Mouse (Mus musculus) brain, embryonic 18.5 days (tissue): Measurements from ENCODE around the gene Snx17.
A peak's percentile ranks its signal among the peaks of the same experiment; 100 is the strongest.

Source experiments
- DNase-seq: peaks from one replicate; pipeline ENCODE4 v3.0.0-alpha.2; 2012; ENCODE audit warnings: low read depth, low spot score

Snx17 gene

DNA sequence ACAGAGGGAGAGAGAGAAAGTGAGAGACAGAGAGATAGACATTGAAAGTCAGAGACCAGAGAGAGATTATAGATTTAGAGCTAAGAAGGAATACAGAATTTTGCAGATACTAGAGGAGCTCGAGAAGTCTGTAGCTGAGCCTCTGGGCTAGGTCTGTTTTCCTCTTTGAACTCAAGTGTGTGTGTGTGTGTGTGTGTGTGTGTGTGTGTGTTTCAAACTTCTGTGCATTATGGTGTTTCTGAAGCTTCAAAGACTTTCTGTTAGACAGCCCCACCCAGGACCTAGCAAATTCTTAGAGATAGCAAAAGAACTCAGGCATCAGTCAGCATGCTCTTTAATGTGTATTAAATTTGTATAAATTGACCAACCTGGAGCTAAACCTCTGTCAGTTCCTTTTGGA is 33.6 kb downstream of the Snx17 start:
- no peak for DNase-seq

DNA sequence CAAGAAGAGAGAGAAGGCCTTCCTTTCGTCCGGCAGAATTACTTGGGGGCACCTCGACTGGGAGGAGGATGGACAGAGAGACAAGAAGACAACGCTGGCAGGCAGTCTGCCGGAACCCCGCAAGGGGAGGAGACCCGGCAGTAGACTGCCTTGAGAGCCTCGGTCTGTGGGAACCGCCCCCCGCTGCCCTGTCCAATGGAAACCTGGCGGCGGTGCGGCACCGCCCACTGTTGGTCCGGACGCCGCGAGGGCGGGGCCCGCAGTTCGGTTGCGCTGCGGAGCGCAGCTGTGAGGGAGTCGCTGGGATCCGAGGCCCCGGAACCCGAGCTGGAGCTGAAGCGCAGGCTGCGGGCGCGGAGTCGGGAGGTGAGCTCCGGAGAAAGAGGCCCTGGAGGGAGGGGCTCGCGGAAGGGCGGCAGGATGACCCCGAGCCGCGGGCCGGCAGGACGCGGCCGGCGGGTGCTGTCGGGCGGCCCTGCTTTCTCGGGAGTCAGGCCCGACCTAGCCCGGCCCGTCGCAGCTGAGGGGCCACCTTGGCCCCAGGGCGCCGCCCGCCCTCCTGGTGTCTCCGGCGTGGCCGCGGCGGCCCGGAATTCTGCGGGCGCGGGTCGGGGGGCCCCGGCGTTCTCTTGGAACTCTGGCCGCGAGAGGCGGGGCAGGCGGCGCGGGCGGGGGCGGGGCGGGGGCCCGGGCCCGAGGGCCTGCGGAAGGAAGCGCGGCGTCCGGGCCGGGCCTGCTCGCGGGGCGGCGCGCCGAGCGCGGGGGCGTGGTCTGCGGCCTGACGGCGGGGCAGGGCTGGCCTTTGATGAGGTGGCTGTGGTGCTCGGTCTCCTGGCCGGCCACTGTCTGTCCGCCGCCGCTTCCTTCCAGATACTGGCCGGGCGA is 47.9 kb downstream of the Snx17 start, which contains the start of the genes Nrbp1 and Gm9970:
TSS of gene Nrbp1 (plus strand) at position 228 of the 885 bp plus-strand sequence.
TSS of gene Gm9970 (minus strand) at position 596 of the 885 bp plus-strand sequence.
- peak; percentile 90 for DNase-seq

DNA sequence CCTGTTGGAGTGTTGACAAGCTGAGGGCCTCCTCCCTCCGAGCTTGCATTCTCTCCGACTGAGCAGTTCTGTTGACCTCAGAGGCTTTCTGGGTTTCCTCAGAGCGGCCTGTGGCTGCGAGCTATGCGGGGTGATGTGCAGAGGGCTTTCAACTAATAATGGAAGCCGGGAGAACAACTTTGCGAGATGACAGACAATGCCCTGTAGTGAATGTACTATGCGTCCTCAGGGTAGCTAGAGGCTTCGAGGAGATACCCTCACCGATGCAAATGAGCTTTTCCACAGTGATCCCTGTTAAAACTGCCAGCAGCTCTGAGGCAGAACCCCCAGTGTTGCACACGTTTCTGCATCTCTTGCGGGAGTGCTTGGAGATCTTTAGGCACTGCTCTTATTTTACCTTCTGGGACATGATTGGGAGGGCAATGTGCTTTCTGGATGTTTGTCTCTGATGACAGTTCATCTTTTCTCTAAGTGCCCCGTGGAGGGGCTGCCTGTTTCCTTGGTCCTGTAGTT is 48.6 kb downstream of the Snx17 start:
- DNase-seq = no peak

DNA sequence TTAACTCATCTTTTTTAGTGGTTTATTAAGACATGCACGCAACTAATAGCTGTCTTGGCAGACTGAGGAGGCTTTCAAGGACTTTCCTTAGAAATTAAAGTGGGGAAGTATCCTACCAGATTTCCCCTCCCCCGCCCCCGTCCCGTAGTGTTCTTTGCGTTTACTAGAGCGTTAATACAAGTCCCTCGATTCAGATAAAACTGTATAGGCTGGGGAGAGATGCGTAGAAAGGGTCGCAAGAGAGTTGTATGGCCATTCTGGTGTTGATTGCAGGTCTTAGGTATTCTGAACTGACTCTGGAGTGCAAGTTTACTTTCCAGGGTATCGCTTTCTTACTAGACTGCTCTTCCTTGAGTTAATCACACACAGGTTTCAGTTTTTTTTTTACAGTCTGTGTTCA is 49.2 kb downstream of the Snx17 start:
- DNase-seq = no peak
